Mouse (Mus musculus): Measurements from ENCODE around the gene Icosl.
"Not testable (repeated sequence)": the region's sequence is repeated elsewhere in the genome, so short reads cannot be mapped to it uniquely, and the experiment has no call there.

Gene Icosl

DNA sequence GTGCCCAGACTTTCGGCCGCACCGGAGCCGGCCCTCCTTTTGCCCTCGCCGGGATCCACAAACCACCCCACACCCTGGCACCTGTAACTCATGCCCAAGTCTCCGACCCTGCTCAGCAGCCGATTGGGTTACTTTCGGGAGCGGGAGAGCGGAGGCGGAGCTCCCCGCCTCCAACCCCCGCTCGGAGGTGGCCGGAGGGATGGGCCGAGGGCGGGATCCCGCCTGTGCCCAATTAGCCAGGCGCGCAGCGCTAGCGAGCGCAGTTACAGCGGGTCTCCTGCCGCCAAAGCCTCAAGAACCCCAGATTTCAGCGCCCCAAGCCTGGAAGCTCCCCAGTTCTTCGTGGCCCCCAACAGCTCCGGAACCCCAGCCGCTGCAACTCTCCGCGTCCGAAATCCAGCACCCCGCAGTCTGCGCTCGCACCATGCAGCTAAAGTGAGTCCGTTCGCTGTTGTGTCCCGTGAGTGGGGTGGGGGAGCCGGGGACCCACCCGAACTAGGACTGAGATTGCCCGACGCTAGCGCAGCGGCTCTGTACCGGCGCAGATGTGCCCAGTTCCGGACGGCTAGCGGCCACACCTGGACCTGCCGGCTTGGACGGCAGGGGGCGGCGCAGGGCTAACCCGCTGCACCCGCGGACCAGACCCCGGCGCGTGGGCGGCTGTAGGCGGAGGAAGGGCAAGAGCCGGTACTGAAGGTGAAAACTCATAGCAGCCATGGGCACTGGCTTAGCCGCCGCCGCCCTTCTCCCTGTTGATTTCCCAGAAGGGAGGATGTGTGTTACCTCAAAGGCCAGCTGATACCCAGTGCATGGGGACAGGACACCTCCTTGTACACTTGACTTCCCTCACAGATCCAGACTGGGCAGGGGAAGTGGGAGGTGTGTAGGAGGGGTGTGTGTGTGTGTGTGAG is at the start of gene Icosl:
Gene Icosl (plus strand): TSS at position 202 of the 911 bp plus-strand sequence.
- H3K36me3 ChIP-seq (ENCODE audit: insufficient read depth, low read length): peaks cover 70% of the 10 kb centered on the region
- H3K4me3 ChIP-seq (replicated peaks; ENCODE audit: low read length): peak within 1 kb of the TSS; percentile 88
- H3K9me3 ChIP-seq (ENCODE audit: low read length): no peaks in the 10 kb centered on the region
- TF ChIP-seq CTCF (conservative IDR thresholded peaks at IDR 0.05; ENCODE audit: low read length) (no peak), POU5F1 (IDR thresholded peaks at IDR 0.05; ENCODE audit: borderline replicate concordance, low read length) (no peak), NANOG (IDR thresholded peaks at IDR 0.05; ENCODE audit: borderline replicate concordance, low read length) (no peak)
- H3K27me3 ChIP-seq (ENCODE audit: insufficient read depth, low read length): peaks cover 6% of the 10 kb centered on the region
- H3K4me1 ChIP-seq (replicated peaks; ENCODE audit: low read depth, low read length): peaks cover 39% of the 10 kb centered on the region

DNA sequence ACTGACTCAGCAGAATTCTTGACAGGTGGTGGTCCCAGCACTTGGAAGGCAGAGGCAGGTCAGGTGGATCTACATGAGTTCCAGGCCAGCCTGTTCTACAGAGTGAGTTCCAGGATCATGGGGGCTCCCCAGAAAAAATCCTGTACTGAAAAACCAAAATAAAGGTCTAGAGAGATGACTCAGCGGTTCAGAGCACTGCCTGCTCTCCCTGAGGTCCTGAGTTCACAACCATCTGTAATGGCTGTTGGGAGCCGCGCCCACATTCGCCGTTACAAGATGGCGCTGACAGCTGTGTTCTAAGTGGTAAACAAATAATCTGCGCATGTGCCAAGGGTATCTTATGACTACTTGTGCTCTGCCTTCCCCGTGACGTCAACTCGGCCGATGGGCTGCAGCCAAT is 49.1 kb upstream of the Icosl start:
- H3K36me3 ChIP-seq (ENCODE audit: insufficient read depth, low read length); H3K27me3 ChIP-seq (ENCODE audit: insufficient read depth, low read length); H3K4me1 ChIP-seq (replicated peaks; ENCODE audit: low read depth, low read length): not testable (repeated sequence)
- Histone ChIP-seq H3K9me3 (ENCODE audit: low read length) (peaks cover 49% of the 10 kb centered on the region), H3K4me3 (replicated peaks; ENCODE audit: low read length) (0 out of 2 replicates have a peak overlapping the region, but pooled peaks have one; percentile 17)

DNA sequence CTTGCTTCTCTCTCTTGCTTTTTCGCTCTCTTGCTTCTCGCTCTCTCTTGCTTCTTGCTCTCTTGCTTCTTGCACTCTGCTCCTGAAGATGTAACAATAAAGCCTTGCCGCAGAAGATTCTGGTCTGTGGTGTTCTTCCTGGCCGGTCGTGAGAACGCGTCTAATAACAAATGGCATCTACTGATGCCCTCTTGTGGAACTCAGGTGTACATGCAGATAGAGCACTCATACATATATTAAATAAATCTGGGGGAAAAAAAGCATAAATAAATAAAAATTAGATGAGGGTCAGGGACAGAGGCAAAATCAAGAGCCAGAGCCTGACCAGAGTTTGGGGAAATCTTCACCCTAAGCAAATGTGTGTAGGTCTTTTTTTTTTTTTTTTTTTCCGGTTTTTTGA is 43.6 kb upstream of the Icosl start:
- H3K4me1 ChIP-seq (replicated peaks; ENCODE audit: low read depth, low read length): peaks cover 14% of the 10 kb centered on the region
- not testable (repeated sequence) for H3K27me3 ChIP-seq (ENCODE audit: insufficient read depth, low read length); H3K4me3 ChIP-seq (replicated peaks; ENCODE audit: low read length)
- TF ChIP-seq CTCF (conservative IDR thresholded peaks at IDR 0.05; ENCODE audit: low read length): peak; percentile 11; the same call in 1 of the 2 replicates
- H3K9me3 ChIP-seq (ENCODE audit: low read length): peaks cover 38% of the 10 kb centered on the region
- H3K36me3 ChIP-seq (ENCODE audit: insufficient read depth, low read length): peaks cover 46% of the 10 kb centered on the region

DNA sequence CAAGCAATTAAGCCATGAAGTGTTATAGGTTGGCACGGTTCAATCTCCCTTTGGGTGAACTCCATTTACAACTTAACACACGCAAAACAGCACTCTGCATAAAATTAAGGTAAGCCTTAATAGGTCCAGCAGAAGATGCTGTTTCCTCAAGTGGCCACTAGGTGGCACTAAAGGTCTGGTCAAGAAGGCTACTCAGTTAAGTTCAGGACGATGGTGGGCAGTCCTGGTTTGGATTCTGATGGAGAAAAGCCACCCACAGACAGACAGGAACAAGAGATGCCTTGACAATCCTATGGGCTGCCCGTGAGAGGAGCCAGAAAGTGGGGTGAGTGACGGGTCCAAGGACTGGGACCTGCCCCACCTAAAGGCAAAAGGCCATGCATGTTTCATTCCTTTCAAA is 41.0 kb upstream of the Icosl start:
- H3K4me3 ChIP-seq (replicated peaks; ENCODE audit: low read length): no peak overlapping the region
- peaks cover 70% of the 10 kb centered on the region for H3K36me3 ChIP-seq (ENCODE audit: insufficient read depth, low read length)
- H3K27me3 ChIP-seq (ENCODE audit: insufficient read depth, low read length): no peaks in the 10 kb centered on the region
- TF ChIP-seq CTCF (conservative IDR thresholded peaks at IDR 0.05; ENCODE audit: low read length) (peak; percentile 89), NANOG (IDR thresholded peaks at IDR 0.05; ENCODE audit: borderline replicate concordance, low read length) (no peak), POU5F1 (IDR thresholded peaks at IDR 0.05; ENCODE audit: borderline replicate concordance, low read length) (0 out of 2 replicates have a peak, but pooled peaks have one; percentile 31)
- peaks cover 38% of the 10 kb centered on the region for H3K9me3 ChIP-seq (ENCODE audit: low read length)
- H3K4me1 ChIP-seq (replicated peaks; ENCODE audit: low read depth, low read length): peaks cover 33% of the 10 kb centered on the region

DNA sequence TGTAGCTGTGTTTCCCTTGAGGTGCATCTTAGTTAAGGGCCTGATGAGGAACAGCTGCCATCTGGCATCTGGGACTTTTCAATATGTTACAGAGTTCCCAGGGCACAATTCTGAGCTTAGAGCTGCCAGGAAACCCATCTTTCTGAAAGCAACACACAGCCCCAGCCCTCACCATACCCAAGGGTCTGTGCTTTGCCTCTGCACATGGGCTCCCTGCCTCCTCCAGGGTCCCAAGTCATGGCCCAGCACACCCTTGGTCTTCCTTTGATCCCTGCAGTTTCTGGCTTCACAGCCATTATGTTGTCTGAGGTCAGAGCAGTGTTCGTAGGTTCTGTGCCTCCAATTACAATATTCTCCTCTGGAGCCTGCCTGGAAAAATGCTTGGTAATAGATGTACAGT is 40.0 kb upstream of the Icosl start:
- Histone ChIP-seq H3K4me3 (replicated peaks; ENCODE audit: low read length) (no peak overlapping the region), H3K9me3 (ENCODE audit: low read length) (peaks cover 38% of the 10 kb centered on the region), H3K4me1 (replicated peaks; ENCODE audit: low read depth, low read length) (peaks cover 36% of the 10 kb centered on the region), H3K27me3 (ENCODE audit: insufficient read depth, low read length) (no peaks in the 10 kb centered on the region), H3K36me3 (ENCODE audit: insufficient read depth, low read length) (peaks cover 79% of the 10 kb centered on the region)
- TF ChIP-seq NANOG (IDR thresholded peaks at IDR 0.05; ENCODE audit: borderline replicate concordance, low read length): no peak
- no peak for TF ChIP-seq CTCF (conservative IDR thresholded peaks at IDR 0.05; ENCODE audit: low read length)
- no peak for TF ChIP-seq POU5F1 (IDR thresholded peaks at IDR 0.05; ENCODE audit: borderline replicate concordance, low read length)

DNA sequence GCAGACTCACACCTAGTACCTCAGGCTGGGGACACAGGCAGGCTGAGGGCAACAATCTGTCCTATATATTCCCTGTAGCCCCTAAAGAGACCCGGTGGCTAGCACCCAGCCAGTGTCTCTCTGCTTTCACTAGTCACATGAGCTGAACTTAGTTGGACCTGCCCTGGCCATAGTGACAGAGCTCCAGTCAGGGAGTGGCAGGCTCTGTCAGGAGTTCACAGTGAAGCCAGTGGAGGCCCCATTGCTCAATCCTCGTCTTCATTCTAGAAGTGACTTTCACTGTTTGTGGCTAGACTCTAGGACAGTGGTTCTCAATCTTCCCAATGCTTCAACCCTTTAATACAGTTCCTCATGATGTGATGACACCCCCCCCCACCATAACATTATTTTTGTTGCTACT is 37.1 kb upstream of the Icosl start:
- no peak for TF ChIP-seq NANOG (IDR thresholded peaks at IDR 0.05; ENCODE audit: borderline replicate concordance, low read length)
- no peak for TF ChIP-seq POU5F1 (IDR thresholded peaks at IDR 0.05; ENCODE audit: borderline replicate concordance, low read length)
- no peak for TF ChIP-seq CTCF (conservative IDR thresholded peaks at IDR 0.05; ENCODE audit: low read length)
- Histone ChIP-seq H3K4me3 (replicated peaks; ENCODE audit: low read length) (no peak overlapping the region), H3K4me1 (replicated peaks; ENCODE audit: low read depth, low read length) (peaks cover 63% of the 10 kb centered on the region), H3K27me3 (ENCODE audit: insufficient read depth, low read length) (0 out of 2 replicates have a peak, but pooled peaks cover 2% of the 10 kb centered on the region), H3K9me3 (ENCODE audit: low read length) (peaks cover 21% of the 10 kb centered on the region), H3K36me3 (ENCODE audit: insufficient read depth, low read length) (peaks cover 94% of the 10 kb centered on the region)

DNA sequence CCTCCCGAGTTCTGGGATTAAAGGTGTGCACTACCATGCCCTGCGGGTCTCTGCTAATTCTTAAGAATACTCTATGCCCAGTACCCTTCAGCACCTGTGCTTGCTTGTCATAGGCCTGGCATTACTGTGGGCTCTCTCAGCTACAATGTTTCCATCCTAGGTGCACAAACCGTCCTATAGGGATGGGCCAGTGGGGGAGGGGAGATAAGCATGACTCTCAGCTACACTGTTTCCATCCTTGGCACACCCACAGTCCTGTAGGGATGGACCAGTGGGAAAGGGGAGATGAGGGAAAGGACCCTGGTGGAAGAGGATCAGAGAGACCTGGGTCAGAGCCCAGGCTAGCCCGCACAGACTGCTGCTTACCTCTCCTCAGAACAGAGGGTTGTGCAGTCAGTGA is 32.0 kb upstream of the Icosl start:
- Histone ChIP-seq H3K4me1 (replicated peaks; ENCODE audit: low read depth, low read length) (peaks cover 86% of the 10 kb centered on the region), H3K27me3 (ENCODE audit: insufficient read depth, low read length) (0 out of 2 replicates have a peak, but pooled peaks cover 5% of the 10 kb centered on the region), H3K4me3 (replicated peaks; ENCODE audit: low read length) (peak overlapping the region; percentile 86), H3K9me3 (ENCODE audit: low read length) (no peaks in the 10 kb centered on the region), H3K36me3 (ENCODE audit: insufficient read depth, low read length) (peaks cover 74% of the 10 kb centered on the region)
- TF ChIP-seq POU5F1 (IDR thresholded peaks at IDR 0.05; ENCODE audit: borderline replicate concordance, low read length): no peak
- no peak for TF ChIP-seq CTCF (conservative IDR thresholded peaks at IDR 0.05; ENCODE audit: low read length)
- TF ChIP-seq NANOG (IDR thresholded peaks at IDR 0.05; ENCODE audit: borderline replicate concordance, low read length): no peak

DNA sequence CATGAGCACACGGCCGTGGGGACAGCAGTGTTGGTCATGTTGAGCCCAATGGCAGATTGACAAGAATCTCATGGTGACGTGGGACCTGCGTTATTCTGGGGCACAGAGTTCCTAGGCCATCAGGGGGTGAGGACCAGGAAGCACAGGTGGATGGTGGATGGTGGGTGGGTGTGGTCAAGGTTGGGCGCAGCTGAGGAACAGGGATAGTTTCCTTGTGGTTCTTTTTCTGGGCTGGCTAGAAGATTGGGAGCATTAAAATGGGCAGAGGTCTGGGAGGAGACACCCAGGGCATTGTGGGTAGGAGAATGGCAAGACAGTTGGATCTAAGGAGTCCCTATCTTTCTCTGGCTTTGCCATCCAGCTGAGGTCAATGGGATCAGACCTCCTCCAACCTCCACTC is 27.5 kb upstream of the Icosl start, which contains the start of gene Dnmt3l:
Gene Dnmt3l (plus strand): TSS at position 301 of the 400 bp plus-strand sequence.
- Histone ChIP-seq H3K27me3 (ENCODE audit: insufficient read depth, low read length) (0 out of 2 replicates have a peak, but pooled peaks cover 3% of the 10 kb centered on the region), H3K9me3 (ENCODE audit: low read length) (no peaks in the 10 kb centered on the region), H3K4me1 (replicated peaks; ENCODE audit: low read depth, low read length) (peaks cover 93% of the 10 kb centered on the region), H3K4me3 (replicated peaks; ENCODE audit: low read length) (peak within 1 kb of the TSS; percentile 76), H3K36me3 (ENCODE audit: insufficient read depth, low read length) (peaks cover 33% of the 10 kb centered on the region)
- no peak for TF ChIP-seq CTCF (conservative IDR thresholded peaks at IDR 0.05; ENCODE audit: low read length)
- TF ChIP-seq POU5F1 (IDR thresholded peaks at IDR 0.05; ENCODE audit: borderline replicate concordance, low read length): no peak
- TF ChIP-seq NANOG (IDR thresholded peaks at IDR 0.05; ENCODE audit: borderline replicate concordance, low read length): no peak
